Mouse (Mus musculus) small intestine, adult 2 months (tissue): Measurements from ENCODE around the gene Msh3. TPM values are rescaled to one million over a fixed set of nuclear protein-coding genes. Genes with fewer than 3 reads are reported as not detected.

Source experiments
- H3K27ac ChIP-seq: fragments of 200-500 bp; 2 replicates; pipeline ENCODE4 v1.5.1; 2012; ENCODE audit warnings: low read depth, low read length, control low read depth, inconsistent platforms; ENCODE audit not compliant: insufficient read depth
- H3K27me3 ChIP-seq: fragments of 200-500 bp; 2 replicates; pipeline ENCODE4 v1.6.1; 2012; ENCODE audit warnings: mild to moderate bottlenecking, moderate library complexity, low read length, inconsistent platforms; ENCODE audit not compliant: control insufficient read depth, insufficient read depth
- H3K36me3 ChIP-seq: fragments of 200-500 bp; 2 replicates; pipeline ENCODE4 v1.6.1; 2012; ENCODE audit warnings: mild to moderate bottlenecking, low read length, control low read depth, inconsistent platforms; ENCODE audit not compliant: control insufficient read depth, insufficient read depth
- H3K4me1 ChIP-seq: fragments of 200-500 bp; 2 replicates; pipeline ENCODE4 v1.6.1; 2012; ENCODE audit warnings: low read length, inconsistent platforms, mixed read lengths; ENCODE audit not compliant: control insufficient read depth, insufficient read depth, insufficient read length
- H3K4me3 ChIP-seq: fragments of 200-500 bp; 2 replicates; pipeline ENCODE4 v1.5.1; 2012; ENCODE audit warnings: low read depth, mild to moderate bottlenecking, control low read depth, inconsistent platforms, low read length, moderate library complexity
- CTCF ChIP-seq: fragments of 200-500 bp; IDR thresholded peaks from 2 replicates; pipeline ENCODE4 v1.5.1; 2012; ENCODE audit warnings: low read depth, mild to moderate bottlenecking, control low read depth, inconsistent platforms, low read length, moderate library complexity, mixed read lengths; ENCODE audit not compliant: insufficient replicate concordance, insufficient read length; ENCODE audit errors: extremely low read depth
- POLR2A ChIP-seq: fragments of 200-500 bp; IDR thresholded peaks from 2 replicates; pipeline ENCODE4 v1.6.1; 2012; ENCODE audit warnings: low read depth, mild to moderate bottlenecking, control low read depth, inconsistent platforms, low read length, moderate library complexity
- WGBS: fragments of 180-500 bp; shearing (Covaris S2); methylation state at CpG from one replicate; pipeline ENCODE4 v1.1.7; 2018; 5-methylcytosine and 5-hydroxymethylcytosine counted together
- polyA plus RNA-seq: library from polyadenylated mRNA; depleted of rRNA; stranded (reverse); fragments of >200 nt; gene quantifications from 2 replicates; pipeline ENCODE4 v1.2.3, GENCODE M21; 2012

Msh3 gene
- polyA plus RNA-seq, 1 experiment = 2.6 TPM

DNA sequence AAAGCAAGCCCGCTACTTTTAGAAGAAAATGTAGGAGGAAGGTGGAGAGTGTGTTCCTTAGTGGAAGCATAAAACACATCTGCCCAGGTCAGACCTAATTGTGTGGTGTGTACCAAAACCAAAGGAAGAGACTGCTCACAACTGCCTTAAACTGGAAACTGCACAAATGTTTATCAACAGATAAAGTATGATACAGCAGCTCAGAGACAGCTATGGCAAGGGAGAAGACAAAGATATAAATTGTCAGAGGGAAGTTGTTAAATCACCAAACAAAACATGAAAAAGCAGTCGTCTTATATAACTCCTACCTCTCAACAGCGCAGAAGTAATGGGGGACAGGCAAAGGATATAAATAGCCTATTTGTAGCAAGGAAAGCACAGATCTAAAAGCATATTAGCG is 117.8 kb downstream of the Msh3 start:
- Histone ChIP-seq H3K27me3 (no peaks in the 10 kb centered on the region), H3K27ac (no peak overlapping the region), H3K36me3 (peaks cover 3% of the 10 kb centered on the region), H3K4me3 (no peak overlapping the region), H3K4me1 (peaks cover 2% of the 10 kb centered on the region; the same call in 1 of the 2 replicates)
- TF ChIP-seq POLR2A = no peak
- no peak for TF ChIP-seq CTCF
- 91% methylated on average over 4 of the region's 4 CpGs for WGBS

DNA sequence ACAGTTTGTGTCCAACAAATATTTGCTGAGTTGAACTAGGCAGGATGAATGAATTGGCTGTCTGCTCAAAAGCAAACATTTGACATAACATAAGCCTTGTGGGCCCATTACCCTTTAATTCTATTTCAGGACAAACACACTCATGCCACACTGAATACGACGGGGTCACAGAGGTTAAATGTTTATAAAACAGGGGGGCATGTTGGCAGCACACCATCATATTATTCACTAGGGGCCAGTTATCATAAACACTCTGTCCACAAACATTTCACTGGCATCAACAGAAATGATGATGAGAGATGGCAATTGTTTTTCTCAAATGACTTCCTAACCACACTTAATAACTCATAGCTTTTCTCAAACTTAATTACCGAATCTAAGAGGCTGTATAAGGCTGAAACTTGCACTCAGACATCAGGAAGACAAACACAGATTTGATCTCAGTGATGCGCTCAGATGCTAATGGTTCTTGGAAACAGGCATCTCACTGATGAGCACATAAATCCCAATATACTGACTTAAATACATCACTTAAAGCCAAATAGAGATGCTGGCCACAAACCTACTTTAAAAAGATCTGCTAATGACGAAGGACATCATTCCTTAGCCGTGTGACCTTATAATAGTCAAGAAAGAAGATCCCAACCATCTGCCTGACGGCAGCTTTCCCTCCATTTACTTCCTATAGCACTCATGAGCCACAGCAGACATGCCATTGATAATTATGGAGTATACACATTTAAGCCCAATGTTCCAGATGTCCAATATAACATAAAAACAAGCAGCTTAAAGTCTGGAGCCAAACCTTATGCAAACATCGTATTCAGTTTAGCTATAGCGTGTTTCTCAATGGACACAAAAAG is 122.5 kb downstream of the Msh3 start:
- H3K27ac ChIP-seq = no peak overlapping the region
- H3K4me3 ChIP-seq = no peak overlapping the region
- H3K36me3 ChIP-seq = peaks cover 1% of the 10 kb centered on the region; the same call in 1 of the 2 replicates
- WGBS = 82% methylated on average over 9 of the region's 9 CpGs
- no peaks in the 10 kb centered on the region for H3K27me3 ChIP-seq
- TF ChIP-seq POLR2A (no peak), CTCF (no peak)
- H3K4me1 ChIP-seq = no peaks in the 10 kb centered on the region

DNA sequence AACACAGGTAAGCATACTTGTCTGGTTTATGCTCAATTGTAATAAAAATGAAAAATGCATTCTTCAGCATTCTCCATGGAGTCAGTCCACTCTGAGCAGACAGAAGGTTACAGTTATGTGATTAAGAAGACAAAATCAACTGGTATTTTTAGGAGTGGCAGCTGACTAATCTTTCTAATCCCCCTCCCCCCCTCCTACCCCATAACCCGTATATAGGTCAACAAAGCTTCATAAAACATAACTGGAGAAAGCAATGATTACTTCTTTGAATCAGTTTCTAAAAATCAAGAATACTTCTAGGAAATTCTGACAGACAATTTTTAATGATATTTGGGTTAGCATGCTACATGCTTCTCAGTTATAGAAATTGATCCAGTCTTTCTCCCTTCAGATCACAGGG is 126.8 kb downstream of the Msh3 start:
- Histone ChIP-seq H3K27ac (no peak overlapping the region), H3K27me3 (no peaks in the 10 kb centered on the region), H3K36me3 (no peaks in the 10 kb centered on the region), H3K4me1 (peaks cover 4% of the 10 kb centered on the region; the same call in 1 of the 2 replicates), H3K4me3 (no peak overlapping the region)
- TF ChIP-seq CTCF = no peak
- WGBS = 84% methylated on average over 1 of the region's 1 CpGs

GRCm38 (mm10) chr13:92223567-92223966 is 131.2 kb downstream of the Msh3 start:
- TF ChIP-seq CTCF (no peak), POLR2A (no peak)
- WGBS = 82% methylated on average over 3 of the region's 3 CpGs
- peaks cover 12% of the 10 kb centered on the region; the same call in 1 of the 2 replicates for H3K4me1 ChIP-seq
- peaks cover 6% of the 10 kb centered on the region for H3K36me3 ChIP-seq
- H3K4me3 ChIP-seq = no peak overlapping the region
- H3K27me3 ChIP-seq = no peaks in the 10 kb centered on the region
- no peak overlapping the region for H3K27ac ChIP-seq

DNA sequence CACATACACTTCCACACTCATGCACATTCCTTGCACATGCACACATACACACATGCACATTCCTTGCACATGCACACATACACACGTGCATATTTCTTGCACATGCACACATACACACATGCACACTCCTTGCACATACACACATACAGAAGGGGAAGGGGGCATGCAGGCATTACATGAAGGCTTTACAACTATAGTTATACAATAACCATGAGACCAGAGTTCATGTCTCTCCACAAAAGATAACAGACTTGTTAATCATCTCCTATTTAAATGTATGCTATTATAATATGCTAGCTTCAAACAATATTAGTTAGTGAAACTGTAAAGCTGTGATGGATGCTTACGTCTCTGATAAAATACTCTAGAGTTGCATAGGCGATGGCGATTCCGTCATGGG is 132.0 kb downstream of the Msh3 start:
- TF ChIP-seq POLR2A (no peak), CTCF (no peak)
- no peaks in the 10 kb centered on the region for H3K27me3 ChIP-seq
- peaks cover 6% of the 10 kb centered on the region for H3K36me3 ChIP-seq
- H3K27ac ChIP-seq = no peak overlapping the region
- no peak overlapping the region for H3K4me3 ChIP-seq
- WGBS = 64% methylated on average over 5 of the region's 5 CpGs
- H3K4me1 ChIP-seq = peaks cover 12% of the 10 kb centered on the region; the same call in 1 of the 2 replicates

DNA sequence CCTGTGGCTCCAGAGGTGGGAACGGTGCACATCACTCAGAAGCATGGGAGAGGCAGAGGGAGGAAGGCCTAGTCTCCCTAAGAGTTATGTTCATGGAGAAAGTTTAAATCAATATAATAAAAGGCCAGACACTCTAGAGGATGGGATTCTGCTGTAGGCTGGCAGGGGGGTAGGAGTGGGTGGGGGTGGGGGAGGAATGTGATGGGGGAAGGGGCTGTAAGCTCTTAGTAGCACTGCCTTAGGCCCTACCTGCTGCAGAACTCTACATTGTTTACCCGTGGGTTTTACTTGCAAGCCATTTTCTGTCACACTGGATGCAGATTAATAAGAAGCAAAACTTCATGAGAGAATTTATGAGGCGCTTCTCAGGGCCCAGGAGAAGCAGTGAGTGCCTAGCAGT is 135.0 kb downstream of the Msh3 start:
- WGBS = 80% methylated on average over 3 of the region's 3 CpGs
- H3K4me3 ChIP-seq = no peak overlapping the region
- peaks cover 9% of the 10 kb centered on the region for H3K36me3 ChIP-seq
- TF ChIP-seq POLR2A (no peak), CTCF (no peak)
- H3K4me1 ChIP-seq = peaks cover 12% of the 10 kb centered on the region; the same call in 1 of the 2 replicates
- H3K27me3 ChIP-seq = no peaks in the 10 kb centered on the region
- H3K27ac ChIP-seq = no peak overlapping the region

DNA sequence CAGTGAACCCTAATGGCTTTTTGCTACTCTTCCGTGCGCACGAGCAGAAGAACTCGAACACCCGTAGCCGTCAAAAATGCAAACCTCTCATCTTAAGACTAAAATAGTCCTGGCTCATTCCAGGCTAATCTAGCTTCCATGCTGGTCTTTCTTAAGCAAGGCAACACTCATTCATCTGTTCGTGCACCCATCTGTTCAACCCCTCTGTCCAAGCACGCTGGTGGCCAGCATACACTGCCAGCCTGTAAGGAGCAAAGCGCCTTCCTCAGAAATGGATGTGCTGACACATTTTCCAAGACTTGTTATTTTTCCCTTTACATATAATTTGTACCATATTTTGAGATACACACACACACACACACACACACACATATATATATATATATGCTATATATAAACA is 137.6 kb downstream of the Msh3 start:
- Histone ChIP-seq H3K27me3 (no peaks in the 10 kb centered on the region), H3K36me3 (peaks cover 14% of the 10 kb centered on the region), H3K27ac (no peak overlapping the region), H3K4me3 (no peak overlapping the region), H3K4me1 (peaks cover 4% of the 10 kb centered on the region; the same call in 1 of the 2 replicates)
- WGBS = 98% methylated on average over 9 of the region's 9 CpGs
- TF ChIP-seq POLR2A (no peak), CTCF (no peak)
